Mouse (Mus musculus): ENCODE data around the gene Gm609. TPM values are rescaled to one million over a fixed set of nuclear protein-coding genes. Genes with fewer than 3 reads are reported as not detected.

Gm609 gene
- 1.7 and 3.3 TPM in 2 replicates for polyA plus RNA-seq (2012; rRNA removed)

GRCm38 (mm10) chr16:45492927-45493326 lies at the start of gene Gm609:
TSS of gene Gm609 (minus strand) at chr16:45492969.

GRCm38 (mm10) chr16:45535009-45535408 lies 42.2 kb upstream of the Gm609 start, which contains the start of gene Slc9c1:
TSS of gene Slc9c1 (plus strand) at chr16:45535309.

GRCm38 (mm10) chr16:45531950-45532349 lies 39.2 kb upstream of the Gm609 start, which contains the start of gene Gm17783:
TSS of gene Gm17783 (minus strand) at chr16:45532050.

GRCm38 (mm10) chr16:45408425-45409063 lies 84.2 kb downstream of the Gm609 start, which contains the start of gene Cd200:
TSS of gene Cd200 (minus strand) at chr16:45409053.

Other genes with a start within 250 kb of the Gm609 start
- 21.1 and 25.3 TPM in 2 replicates for gene Cd200, start 83.9 kb downstream of the Gm609 start, polyA plus RNA-seq (2012; rRNA removed)
- gene Gm17783, start 39.1 kb upstream of the Gm609 start, polyA plus RNA-seq (2012; rRNA removed): not detected in 2 replicates
- not detected in 2 replicates for gene Slc9c1, start 42.3 kb upstream of the Gm609 start, polyA plus RNA-seq (2012; rRNA removed)
- gene Gcsam, start 117.4 kb upstream of the Gm609 start, polyA plus RNA-seq (2012; rRNA removed): 0.09 and 0.12 TPM in 2 replicates
- gene BC016579, start 161.1 kb upstream of the Gm609 start, polyA plus RNA-seq (2012; rRNA removed): 4.0 and 5.5 TPM in 2 replicates
- gene Tmprss7, start 200.7 kb upstream of the Gm609 start, polyA plus RNA-seq (2012; rRNA removed): 0.20 and 0.71 TPM in 2 replicates
- gene Tagln3, start 231.6 kb upstream of the Gm609 start, polyA plus RNA-seq (2012; rRNA removed): 2.0 and 2.5 TPM in 2 replicates
- 3.2 TPM in 2 replicates for gene Abhd10, start 250.0 kb upstream of the Gm609 start, polyA plus RNA-seq (2012; rRNA removed)

Measured in colon, adult 2 months (tissue).